Mouse (Mus musculus): ENCODE measurements around the gene Pbrm1.

Gene Pbrm1

DNA sequence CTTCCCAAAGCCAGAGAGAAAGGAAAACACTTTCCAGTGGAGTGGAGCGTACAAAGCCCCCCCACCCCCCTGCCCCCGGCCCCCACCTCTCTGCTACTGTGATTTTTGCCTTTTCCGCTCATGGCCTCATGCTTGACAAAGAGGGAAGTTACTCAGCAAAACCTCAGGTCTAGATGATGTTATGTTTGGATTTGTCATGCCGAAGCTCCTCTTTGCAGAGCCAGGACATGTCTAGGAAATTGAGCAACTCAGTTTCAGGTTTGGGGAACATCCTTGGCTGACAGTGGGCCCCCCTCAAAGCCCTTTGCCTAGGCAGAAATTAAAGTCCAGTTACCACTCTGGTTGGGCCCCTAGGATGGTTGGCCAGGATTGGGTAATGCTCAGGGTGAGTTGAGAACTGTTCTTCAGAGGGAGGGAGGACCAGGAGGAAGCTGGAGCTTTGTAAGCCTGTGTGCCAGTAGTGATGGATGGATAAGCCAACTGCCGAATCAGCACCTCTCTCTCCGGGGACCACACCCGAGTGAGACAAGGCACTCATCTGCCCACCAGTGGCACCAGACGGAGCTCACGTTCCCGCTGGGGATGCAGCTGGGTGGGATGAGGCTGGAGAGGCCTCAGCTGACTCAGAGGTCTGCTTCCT lies 147.2 kb downstream of the Pbrm1 start:
- no peak for DNase-seq (ENCODE audit: low spot score in 2 of 2)

DNA sequence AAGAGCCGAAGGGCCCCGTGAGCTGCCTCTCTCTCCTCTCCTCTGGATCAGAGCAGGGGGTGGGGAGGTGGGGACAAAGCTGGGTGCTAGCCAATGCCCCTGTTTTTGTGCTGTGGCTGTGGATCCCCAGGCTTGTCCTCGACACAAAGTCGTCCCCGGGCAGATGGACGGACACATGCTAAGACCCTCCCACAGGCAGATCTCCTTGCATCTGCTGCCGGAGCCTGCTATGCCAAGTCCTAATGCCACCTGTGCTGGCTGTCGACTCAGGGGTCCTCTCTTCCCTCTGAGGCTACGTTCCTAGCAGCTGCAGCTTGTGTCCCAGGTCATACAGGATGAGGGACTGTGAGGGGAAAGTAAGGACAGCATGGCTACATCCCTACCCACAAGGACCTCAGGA lies 147.9 kb downstream of the Pbrm1 start:
- DNase-seq (ENCODE audit: low spot score in 2 of 2), result no peak

DNA sequence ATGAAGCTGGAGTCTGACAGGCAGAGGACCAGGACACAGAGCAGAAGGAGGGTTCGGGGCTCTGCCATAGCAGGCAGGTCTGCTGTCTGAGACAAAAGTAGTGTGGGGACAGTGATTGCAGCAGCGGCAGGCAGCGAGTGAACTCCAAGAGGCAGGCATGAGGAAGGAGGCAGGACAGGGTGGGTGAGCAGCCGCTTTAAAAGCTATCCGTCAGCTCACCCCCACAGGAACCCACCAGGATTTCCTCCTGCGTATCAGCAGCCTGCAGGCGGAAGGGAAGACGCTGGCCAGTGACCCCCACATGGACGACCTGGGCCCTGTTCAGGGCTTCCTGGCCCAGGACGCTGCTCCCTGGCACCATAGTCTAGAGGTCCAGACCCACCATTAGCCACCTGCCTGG lies 149.5 kb downstream of the Pbrm1 start, which contains the start of gene Stab1:
Gene Stab1 (minus strand): TSS at position 217 of the 400 bp plus-strand sequence.
- DNase-seq (ENCODE audit: low spot score in 2 of 2), result no peak

DNA sequence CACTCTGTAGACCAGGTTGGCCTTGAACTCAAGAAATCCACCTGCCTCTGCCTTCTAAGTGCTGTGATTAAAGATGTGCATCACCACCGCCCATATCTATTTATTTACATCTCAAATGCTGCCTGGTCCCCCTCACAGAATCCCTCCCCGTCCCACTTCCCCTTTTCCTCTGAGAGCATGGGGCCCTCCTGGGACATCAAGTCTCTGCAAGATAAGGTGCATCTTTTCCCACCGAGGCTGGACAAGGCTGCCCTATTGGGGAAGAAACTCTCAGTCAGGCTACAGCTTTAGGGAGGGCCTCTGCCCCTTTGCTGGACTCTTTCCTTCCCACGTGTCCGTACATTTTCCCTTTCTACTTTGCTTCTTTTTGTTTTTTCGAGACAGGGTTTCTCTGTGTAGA lies 150.6 kb downstream of the Pbrm1 start:
- no peak for DNase-seq (ENCODE audit: low spot score in 2 of 2)

DNA sequence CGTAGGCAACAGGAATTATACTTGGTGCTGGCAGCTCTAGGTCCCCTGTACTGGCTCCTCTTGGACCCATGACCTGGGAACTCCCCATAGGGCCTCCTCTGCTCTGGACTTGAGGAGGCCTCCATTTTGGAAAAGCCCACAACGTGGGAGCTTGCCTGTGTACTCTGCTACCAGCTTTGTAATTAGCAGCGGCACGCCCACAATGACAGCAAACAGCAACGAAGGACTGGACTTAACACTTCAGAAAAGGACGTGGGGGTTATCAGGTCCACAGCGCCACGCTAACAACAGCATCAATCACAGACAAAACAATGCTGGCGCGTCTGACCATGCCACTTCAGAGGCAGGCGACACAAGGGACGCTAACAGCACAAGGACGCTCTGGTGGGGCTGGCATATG lies 152.0 kb downstream of the Pbrm1 start:
- no peak for DNase-seq (ENCODE audit: low spot score in 2 of 2)

All from frontal cortex, postnatal 25 days (tissue).